In genomic region chr15:77945711-77946110, GRCm38 (mm10) we compare ENCODE assay signal across 10 mouse cellular contexts. TPM values are rescaled to one million over a fixed set of nuclear protein-coding genes. Genes with fewer than 3 reads are reported as not detected.
DNase-seq lines count a peak whose midpoint lies in the region; ATAC-seq lines count a peak whose summit lies in the region.
"Had no signal": no experiment of that assay in that cellular context is flagged by ENCODE, and none has a peak within 500 bp of the region (broad histone marks: within the 10 kb centered on the region; RNA-seq: fewer than 3 reads in every experiment).

No protein-coding gene starts in this region.

- no peak for DNase-seq in limb, embryonic 10.5 days (ENCODE audit: low spot score)
- DNase-seq in NIH3T3 (ENCODE audit: low read depth), result peak; percentile 83
- peak; percentile 37 for DNase-seq in gastrocnemius, postnatal 14 days
- no peak for DNase-seq in c-Kit-positive CD71-positive TER-119-positive erythroid progenitor cells, embryonic 14.5 days (ENCODE audit: low spot score)
- DNase-seq in kidney, postnatal 10 days, result no peak
- DNase-seq in ovary, postnatal 14 days (ENCODE audit: low spot score), result no peak

- 84% methylated on average over 4 of the region's 4 CpGs for WGBS in limb, embryonic 13.5 days
- 91% methylated on average over 4 of the region's 4 CpGs for WGBS in limb, embryonic 10.5 days

- no peaks in the 10 kb centered on the region for H3K4me1 ChIP-seq in limb, embryonic 13.5 days
- H3K4me1 ChIP-seq in limb, embryonic 10.5 days, result no peaks in the 10 kb centered on the region
- H3K4me1 ChIP-seq in megakaryocyte, embryonic 14.5 days, result peaks cover 74% of the 10 kb centered on the region
- H3K4me1 ChIP-seq: forebrain, embryonic 10.5 days; limb, embryonic 15.5 days had no signal

- no peak overlapping the region for H3K4me3 ChIP-seq in limb, embryonic 13.5 days
- H3K4me3 ChIP-seq in limb, embryonic 10.5 days, result no peak overlapping the region
- peak overlapping the region; percentile 83 for H3K4me3 ChIP-seq in megakaryocyte, embryonic 14.5 days (replicated peaks)
- H3K4me3 ChIP-seq: forebrain, embryonic 10.5 days; limb, embryonic 15.5 days had no signal

- H3K4me2 ChIP-seq in limb, embryonic 13.5 days (replicated peaks), result no peak overlapping the region
- H3K4me2 ChIP-seq: limb, embryonic 15.5 days had no signal

- ATAC-seq in limb, embryonic 13.5 days (ENCODE audit: low FRiP score, low read depth), result no peak

- intact Hi-C loops in gastrocnemius, postnatal 14 days (cut with DNase I; ENCODE audit: low total_unique reads), result no loop called here

- H3K9me3 ChIP-seq in limb, embryonic 13.5 days, result no peaks in the 10 kb centered on the region
- no peaks in the 10 kb centered on the region for H3K9me3 ChIP-seq in limb, embryonic 10.5 days (replicated peaks)
- H3K9me3 ChIP-seq in megakaryocyte, embryonic 14.5 days, result no peaks in the 10 kb centered on the region
- H3K9me3 ChIP-seq: forebrain, embryonic 10.5 days; limb, embryonic 15.5 days had no signal

- H3K36me3 ChIP-seq in limb, embryonic 13.5 days, result peaks cover 59% of the 10 kb centered on the region
- H3K36me3 ChIP-seq in limb, embryonic 10.5 days, result peaks cover 53% of the 10 kb centered on the region
- peaks cover 89% of the 10 kb centered on the region for H3K36me3 ChIP-seq in megakaryocyte, embryonic 14.5 days (replicated peaks; ENCODE audit: low read length)

- H3K9ac ChIP-seq in limb, embryonic 13.5 days, result 0 out of 2 replicates have a peak overlapping the region, but pooled peaks have one; percentile 26
- H3K9ac ChIP-seq: limb, embryonic 15.5 days had no signal

- no peak overlapping the region for H3K27ac ChIP-seq in limb, embryonic 13.5 days
- H3K27ac ChIP-seq in limb, embryonic 10.5 days, result no peak overlapping the region
- H3K27ac ChIP-seq: forebrain, embryonic 10.5 days; limb, embryonic 15.5 days had no signal

- no peaks in the 10 kb centered on the region for H3K27me3 ChIP-seq in limb, embryonic 13.5 days
- no peaks in the 10 kb centered on the region for H3K27me3 ChIP-seq in limb, embryonic 10.5 days (ENCODE audit: low read depth, poor library complexity, severe bottlenecking)
- H3K27me3 ChIP-seq in megakaryocyte, embryonic 14.5 days (replicated peaks), result peaks cover 19% of the 10 kb centered on the region
- H3K27me3 ChIP-seq: limb, embryonic 15.5 days had no signal

RNA-seq across cellular contexts. Expression of gene Foxred2, which starts 10.8 kb away (rescaled TPM):
- polyA plus RNA-seq in limb, embryonic 13.5 days (2015; fragmentation: Nextera tagmentation; extraction: Ambion mirVana), result 6.2 and 6.9 TPM in 2 replicates
- polyA plus RNA-seq in limb, embryonic 10.5 days (2016; fragmentation: Nextera tagmentation; extraction: Ambion mirVana), result 7.3 and 7.7 TPM in 2 replicates
- 1 to 10 TPM; 1.2 to 1.6 TPM for total RNA-seq in gastrocnemius, postnatal 14 days (2021)
- 0.66 TPM in 1 of 2 replicates, not detected in the other for polyA plus RNA-seq in megakaryocyte, embryonic 14.5 days (2012; ENCODE audit: insufficient read depth, low replicate concordance)

RNA-seq across cellular contexts. Expression of gene Txn2, which starts 16.9 kb away (rescaled TPM):
- polyA plus RNA-seq in limb, embryonic 13.5 days (2015; fragmentation: Nextera tagmentation; extraction: Ambion mirVana), result 237 and 238 TPM in 2 replicates
- polyA plus RNA-seq in limb, embryonic 10.5 days (2016; fragmentation: Nextera tagmentation; extraction: Ambion mirVana), result 287 and 339 TPM in 2 replicates
- total RNA-seq in gastrocnemius, postnatal 14 days (2021), result 100 to 1,000 TPM; 221 to 245 TPM
- 186 and 405 TPM in 2 replicates for polyA plus RNA-seq in megakaryocyte, embryonic 14.5 days (2012; ENCODE audit: insufficient read depth, low replicate concordance)

RNA-seq across cellular contexts. Expression of gene Eif3d, which starts 24.9 kb away (rescaled TPM):
- 211 and 218 TPM in 2 replicates for polyA plus RNA-seq in limb, embryonic 13.5 days (2015; fragmentation: Nextera tagmentation; extraction: Ambion mirVana)
- 260 and 285 TPM in 2 replicates for polyA plus RNA-seq in limb, embryonic 10.5 days (2016; fragmentation: Nextera tagmentation; extraction: Ambion mirVana)
- 10 to 100 TPM; 67.7 to 73.6 TPM for total RNA-seq in gastrocnemius, postnatal 14 days (2021)
- 15.2 and 40.0 TPM in 2 replicates for polyA plus RNA-seq in megakaryocyte, embryonic 14.5 days (2012; ENCODE audit: insufficient read depth, low replicate concordance)

Comparison
In these comparisons a context has a peak if more than half of its experiments do, and no peak if none do; other contexts are left out.
1. DNase-seq: peak in NIH3T3 (single experiment) and gastrocnemius, postnatal 14 days (single experiment); none in limb, embryonic 10.5 days (single experiment), c-Kit-positive CD71-positive TER-119-positive erythroid progenitor cells, embryonic 14.5 days (single experiment), kidney, postnatal 10 days (single experiment) and ovary, postnatal 14 days (single experiment).